Mouse (Mus musculus) cerebellum, adult 2 months (tissue): Measurements from ENCODE around the gene Rpl19.

Experiments used
- CTCF ChIP-seq: fragments of 200-500 bp; IDR thresholded peaks from 2 replicates; pipeline ENCODE4 v1.5.1; 2011; ENCODE audit warnings: low read depth, mild to moderate bottlenecking, control low read depth, low read length, moderate library complexity, borderline replicate concordance; ENCODE audit not compliant: insufficient read depth
- POLR2A ChIP-seq: fragments of 200-500 bp; IDR thresholded peaks from 2 replicates; pipeline ENCODE4 v1.6.1; 2011; ENCODE audit warnings: low read length, control low read depth, borderline replicate concordance; ENCODE audit not compliant: insufficient read depth

GRCm38 (mm10) chr11:98005686-98006085 is 20.8 kb upstream of the Rpl19 start:
- TF ChIP-seq CTCF = no peak
- TF ChIP-seq POLR2A = no peak
